In genomic region chr12:74108663-74109081, GRCm38 (mm10) we compare ENCODE assay signal across 13 mouse cellular contexts.
DNase-seq lines count a peak whose midpoint lies in the region; ATAC-seq and TF ChIP-seq lines count a peak whose summit lies in the region.
"Had no signal": no experiment of that assay in that cellular context is flagged by ENCODE, and none has a peak within 500 bp of the region (broad histone marks: within the 10 kb centered on the region; RNA-seq: fewer than 3 reads in every experiment).

No protein-coding gene starts in this region.

- no peak for TF ChIP-seq CTCF in forebrain, postnatal 0 days (IDR thresholded peaks at IDR 0.05; ENCODE audit: low read depth)
- TF ChIP-seq CTCF in left cerebral cortex, adult 2 months (IDR thresholded peaks at IDR 0.05), result no peak
- TF ChIP-seq CTCF in midbrain, postnatal 0 days (IDR thresholded peaks at IDR 0.05), result no peak

- no peak overlapping the region; the same call in 1 of the 2 replicates for H3K27ac ChIP-seq in hindbrain, embryonic 15.5 days (replicated peaks)
- no peak overlapping the region for H3K27ac ChIP-seq in hindbrain, embryonic 14.5 days
- H3K27ac ChIP-seq in forebrain, postnatal 0 days (ENCODE audit: low read depth, low read length), result peak overlapping the region; percentile 82
- H3K27ac ChIP-seq in left cerebral cortex, adult 2 months, result peak overlapping the region; percentile 80
- no peak overlapping the region for H3K27ac ChIP-seq in midbrain, postnatal 0 days (ENCODE audit: low read depth, low read length)
- H3K27ac ChIP-seq: embryonic facial prominence, embryonic 13.5 days; kidney, embryonic 15.5 days; limb, embryonic 10.5 days; macrophage had no signal

- H3K36me3 ChIP-seq in hindbrain, embryonic 15.5 days, result no peaks in the 10 kb centered on the region
- no peaks in the 10 kb centered on the region for H3K36me3 ChIP-seq in hindbrain, embryonic 14.5 days (replicated peaks; ENCODE audit: control insufficient read depth, insufficient read depth)
- no peaks in the 10 kb centered on the region for H3K36me3 ChIP-seq in forebrain, postnatal 0 days (ENCODE audit: insufficient read depth)
- H3K36me3 ChIP-seq in midbrain, postnatal 0 days (ENCODE audit: insufficient read depth, low read length), result no peaks in the 10 kb centered on the region
- H3K36me3 ChIP-seq: embryonic facial prominence, embryonic 13.5 days; kidney, embryonic 15.5 days; limb, embryonic 10.5 days had no signal

- intact Hi-C loops in left cerebral cortex, adult 2 months (cut with DNase I), result loop anchor here (2.0 to 5.0 kb wide), 4 partner anchors 36 to 174 kb away; no protein-coding TSS in a partner anchor

- 56% methylated on average over 4 of the region's 4 CpGs for WGBS in hindbrain, embryonic 15.5 days
- 58% methylated on average over 4 of the region's 4 CpGs for WGBS in hindbrain, embryonic 14.5 days
- WGBS in forebrain, postnatal 0 days, result 41% methylated on average over 4 of the region's 4 CpGs
- WGBS in midbrain, postnatal 0 days, result 52% methylated on average over 4 of the region's 4 CpGs

- 0 out of 2 replicates have a peak, but pooled peaks have one; percentile 59 for ATAC-seq in hindbrain, embryonic 15.5 days (ENCODE audit: low FRiP score, low read depth)
- no peak for ATAC-seq in hindbrain, embryonic 14.5 days (ENCODE audit: low FRiP score)
- ATAC-seq in forebrain, postnatal 0 days, result peak; percentile 53
- ATAC-seq in midbrain, postnatal 0 days (ENCODE audit: low FRiP score), result no peak

- DNase-seq in hindbrain, embryonic 14.5 days (ENCODE audit: low spot score), result no peak
- peak; percentile 64 for DNase-seq in forebrain, postnatal 0 days
- peak; percentile 38 to 49 for DNase-seq in left cerebral cortex, adult 2 months (ENCODE audit: extremely low spot score in 1 of 2, low spot score in 2 of 2)
- peak; percentile 63 for DNase-seq in right cerebral cortex, postnatal 25 days
- no peak for DNase-seq in cerebellum, adult 18-20 months
- DNase-seq in midbrain, postnatal 0 days (ENCODE audit: low spot score), result no peak
- DNase-seq: thymus, postnatal 36 days had no signal

- H3K27me3 ChIP-seq in hindbrain, embryonic 15.5 days, result no peaks in the 10 kb centered on the region
- no peaks in the 10 kb centered on the region for H3K27me3 ChIP-seq in hindbrain, embryonic 14.5 days (ENCODE audit: control insufficient read depth, insufficient read depth, low read length)
- no peaks in the 10 kb centered on the region for H3K27me3 ChIP-seq in forebrain, postnatal 0 days (ENCODE audit: insufficient read depth, low read length)
- no peaks in the 10 kb centered on the region for H3K27me3 ChIP-seq in midbrain, postnatal 0 days (ENCODE audit: insufficient read depth, low read length)
- H3K27me3 ChIP-seq: embryonic facial prominence, embryonic 13.5 days; kidney, embryonic 15.5 days had no signal

- no peak overlapping the region for H3K9ac ChIP-seq in hindbrain, embryonic 15.5 days
- H3K9ac ChIP-seq in hindbrain, embryonic 14.5 days, result no peak overlapping the region
- H3K9ac ChIP-seq in forebrain, postnatal 0 days, result 0 out of 2 replicates have a peak overlapping the region, but pooled peaks have one; percentile 14
- H3K9ac ChIP-seq in midbrain, postnatal 0 days (replicated peaks; ENCODE audit: low read length, poor library complexity, severe bottlenecking), result no peak overlapping the region
- H3K9ac ChIP-seq: embryonic facial prominence, embryonic 13.5 days; kidney, embryonic 15.5 days had no signal

- H3K4me3 ChIP-seq in hindbrain, embryonic 15.5 days, result no peak overlapping the region
- no peak overlapping the region for H3K4me3 ChIP-seq in hindbrain, embryonic 14.5 days (replicated peaks; ENCODE audit: low read length)
- no peak overlapping the region for H3K4me3 ChIP-seq in forebrain, postnatal 0 days (ENCODE audit: low read depth, low read length)
- no peak overlapping the region for H3K4me3 ChIP-seq in left cerebral cortex, adult 2 months
- H3K4me3 ChIP-seq in midbrain, postnatal 0 days (ENCODE audit: low read depth, low read length), result no peak overlapping the region
- H3K4me3 ChIP-seq: embryonic facial prominence, embryonic 13.5 days; kidney, embryonic 15.5 days; limb, embryonic 10.5 days had no signal

- no peaks in the 10 kb centered on the region for H3K9me3 ChIP-seq in hindbrain, embryonic 15.5 days
- no peaks in the 10 kb centered on the region for H3K9me3 ChIP-seq in hindbrain, embryonic 14.5 days (ENCODE audit: control insufficient read depth, low read length)
- no peaks in the 10 kb centered on the region for H3K9me3 ChIP-seq in forebrain, postnatal 0 days (ENCODE audit: low read length)
- no peaks in the 10 kb centered on the region for H3K9me3 ChIP-seq in midbrain, postnatal 0 days (ENCODE audit: low read length)
- H3K9me3 ChIP-seq: embryonic facial prominence, embryonic 13.5 days; kidney, embryonic 15.5 days; limb, embryonic 10.5 days had no signal

- no peak overlapping the region for H3K4me2 ChIP-seq in hindbrain, embryonic 15.5 days
- H3K4me2 ChIP-seq in hindbrain, embryonic 14.5 days (replicated peaks), result no peak overlapping the region
- H3K4me2 ChIP-seq in forebrain, postnatal 0 days (ENCODE audit: low read depth), result 0 out of 2 replicates have a peak overlapping the region, but pooled peaks have one; percentile 10
- no peak overlapping the region for H3K4me2 ChIP-seq in midbrain, postnatal 0 days (ENCODE audit: low read depth, low read length, poor library complexity, severe bottlenecking)
- H3K4me2 ChIP-seq: embryonic facial prominence, embryonic 13.5 days; heart, embryonic 11.5 days; kidney, embryonic 15.5 days had no signal

- H3K4me1 ChIP-seq in hindbrain, embryonic 15.5 days (replicated peaks), result peaks cover 12% of the 10 kb centered on the region
- H3K4me1 ChIP-seq in hindbrain, embryonic 14.5 days (replicated peaks; ENCODE audit: control insufficient read depth, insufficient read depth, low read length), result peaks cover 5% of the 10 kb centered on the region; the same call in 1 of the 2 replicates
- H3K4me1 ChIP-seq in forebrain, postnatal 0 days (ENCODE audit: insufficient read depth), result peaks cover 22% of the 10 kb centered on the region
- no peaks in the 10 kb centered on the region; the same call in 1 of the 2 replicates for H3K4me1 ChIP-seq in midbrain, postnatal 0 days (ENCODE audit: insufficient read depth, low read length)
- H3K4me1 ChIP-seq: kidney, embryonic 15.5 days had no signal

Comparison
In these comparisons a context has a peak if more than half of its experiments do, and no peak if none do; other contexts are left out.
1. ATAC-seq: peak in hindbrain, embryonic 15.5 days (single experiment) and forebrain, postnatal 0 days (single experiment); none in hindbrain, embryonic 14.5 days (single experiment) and midbrain, postnatal 0 days (single experiment).
2. H3K27ac ChIP-seq: peak in forebrain, postnatal 0 days (single experiment) and left cerebral cortex, adult 2 months (single experiment); none in hindbrain, embryonic 15.5 days (single experiment), hindbrain, embryonic 14.5 days (single experiment) and midbrain, postnatal 0 days (single experiment).
3. DNase-seq: peak in forebrain, postnatal 0 days (single experiment), left cerebral cortex, adult 2 months (2 of 2) and right cerebral cortex, postnatal 25 days (single experiment); none in hindbrain, embryonic 14.5 days (single experiment), cerebellum, adult 18-20 months (0 of 2) and midbrain, postnatal 0 days (single experiment).